Mouse (Mus musculus) ES-Bruce4 (cell line): ENCODE measurements around the gene Atg4c. TPM values are rescaled to one million over a fixed set of nuclear protein-coding genes. Genes with fewer than 3 reads are reported as not detected.

ENCODE experiments used
- H3K27ac ChIP-seq: 2 replicates; pipeline ENCODE4 v1.5.1; 2012; ENCODE audit warnings: low read length, inconsistent platforms; ENCODE audit not compliant: insufficient read depth
- H3K27me3 ChIP-seq: 2 replicates; pipeline ENCODE4 v1.6.1; 2012; ENCODE audit warnings: mild to moderate bottlenecking, low read length, inconsistent platforms; ENCODE audit not compliant: control insufficient read depth, poor library complexity, insufficient read depth, severe bottlenecking
- H3K36me3 ChIP-seq: 2 replicates; pipeline ENCODE4 v1.6.1; 2012; ENCODE audit warnings: inconsistent platforms, mild to moderate bottlenecking, low read length, moderate library complexity; ENCODE audit not compliant: control insufficient read depth, poor library complexity, insufficient read depth, severe bottlenecking
- H3K4me1 ChIP-seq: one replicate; pipeline ENCODE4 v1.8.1; 2011; ENCODE audit warnings: low read length; ENCODE audit not compliant: control insufficient read depth, insufficient read depth
- H3K4me3 ChIP-seq: 2 replicates; pipeline ENCODE4 v1.5.1; 2011; ENCODE audit warnings: low read depth, mild to moderate bottlenecking, low read length
- H3K9ac ChIP-seq: 2 replicates; pipeline ENCODE4 v1.6.1; 2012; ENCODE audit warnings: low read depth, mild to moderate bottlenecking, inconsistent platforms; ENCODE audit not compliant: poor library complexity, severe bottlenecking
- H3K9me3 ChIP-seq: replicated peaks from 2 replicates; pipeline ENCODE4 v1.6.1; 2012; ENCODE audit warnings: mild to moderate bottlenecking, low read length, inconsistent platforms; ENCODE audit not compliant: control insufficient read depth, poor library complexity, insufficient read depth, severe bottlenecking
- CTCF ChIP-seq: IDR thresholded peaks from one replicate; pipeline ENCODE4 v1.8.1; 2011; ENCODE audit warnings: low read depth, low read length
- EP300 ChIP-seq: IDR thresholded peaks from 2 replicates; pipeline ENCODE4 v1.6.1; 2011; ENCODE audit warnings: low read depth, low read length; ENCODE audit not compliant: insufficient read depth
- POLR2A ChIP-seq: IDR thresholded peaks from one replicate; pipeline ENCODE4 v1.8.1; 2011; ENCODE audit warnings: low read length; ENCODE audit not compliant: insufficient read depth
- polyA plus RNA-seq: library from polyadenylated mRNA; stranded (reverse); fragments of >200 nt; gene quantifications from 2 replicates; pipeline ENCODE4 v1.2.4, GENCODE M21; 2011; ENCODE audit warnings: low read depth; ENCODE audit not compliant: missing spikeins, insufficient read depth, insufficient read length

Atg4c gene
- polyA plus RNA-seq, 1 experiment, result 16.5 TPM

DNA sequence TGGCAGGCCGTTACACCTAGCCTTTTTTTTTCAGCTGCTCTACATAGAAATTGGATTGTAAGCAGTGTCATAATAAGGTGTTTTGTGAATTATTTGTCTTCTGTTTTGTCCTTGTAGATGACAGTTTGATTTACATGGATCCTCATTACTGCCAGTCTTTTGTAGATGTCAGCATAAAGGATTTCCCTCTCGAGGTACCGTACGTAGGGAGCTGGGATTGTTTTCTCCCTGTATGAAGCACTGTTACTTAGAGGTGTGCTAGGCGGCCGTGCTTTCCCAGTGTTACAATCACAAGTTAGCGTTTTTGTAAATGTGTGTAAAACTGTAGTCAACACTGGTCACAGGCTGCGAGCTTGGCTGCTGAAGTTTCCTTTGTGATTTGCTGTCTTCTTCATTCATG lies 35.6 kb downstream of the Atg4c start:
- no peak for TF ChIP-seq EP300
- TF ChIP-seq POLR2A, result no peak
- no peak for TF ChIP-seq CTCF
- no peaks in the 10 kb centered on the region for H3K9me3 ChIP-seq
- H3K27me3 ChIP-seq, result no peaks in the 10 kb centered on the region
- H3K9ac ChIP-seq, result no peak overlapping the region
- H3K27ac ChIP-seq, result no peak overlapping the region
- H3K36me3 ChIP-seq, result no peaks in the 10 kb centered on the region; the same call in 1 of the 2 replicates
- H3K4me1 ChIP-seq, result no peaks in the 10 kb centered on the region
- no peak overlapping the region for H3K4me3 ChIP-seq

DNA sequence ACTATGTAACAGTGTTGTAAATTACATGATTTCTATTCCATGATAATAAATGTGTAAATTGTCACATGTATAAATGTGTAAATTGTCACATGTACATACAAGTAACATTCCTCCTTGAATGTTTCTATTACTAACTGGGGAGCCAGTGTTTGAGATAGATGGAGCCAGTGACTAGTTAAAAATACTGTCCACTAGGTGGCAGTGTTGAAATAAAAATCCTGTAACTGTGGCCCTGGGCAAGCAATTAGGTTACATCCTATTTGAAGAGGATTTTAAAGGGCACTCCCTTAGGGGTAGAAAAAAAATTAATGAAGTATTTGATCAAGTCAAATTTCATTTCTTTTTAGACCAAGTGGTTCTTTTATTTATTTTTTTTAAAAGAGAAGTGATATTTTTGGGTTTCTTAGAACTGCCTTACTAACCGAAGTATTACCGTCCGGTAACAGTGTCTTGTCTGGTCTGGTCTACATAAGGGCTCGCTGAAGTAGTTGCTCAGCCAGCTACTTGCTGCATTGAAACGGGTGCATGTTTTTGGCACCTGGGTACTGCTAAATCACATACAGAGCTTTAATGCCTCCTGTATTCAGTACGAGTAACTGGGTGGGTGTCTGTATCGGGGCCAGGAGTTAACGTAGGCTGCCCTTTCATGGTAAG lies 41.6 kb downstream of the Atg4c start:
- no peaks in the 10 kb centered on the region for H3K9me3 ChIP-seq
- H3K4me3 ChIP-seq, result no peak overlapping the region
- TF ChIP-seq EP300 (no peak), POLR2A (no peak), CTCF (no peak)
- H3K4me1 ChIP-seq, result no peaks in the 10 kb centered on the region
- H3K36me3 ChIP-seq, result no peaks in the 10 kb centered on the region
- H3K9ac ChIP-seq, result no peak overlapping the region
- H3K27me3 ChIP-seq, result no peaks in the 10 kb centered on the region
- H3K27ac ChIP-seq, result no peak overlapping the region

- H3K9ac ChIP-seq, result no peak overlapping the region
- no peak overlapping the region for H3K4me3 ChIP-seq
- no peak overlapping the region for H3K27ac ChIP-seq
- TF ChIP-seq POLR2A (no peak), CTCF (no peak), EP300 (no peak)
- H3K36me3 ChIP-seq, result no peaks in the 10 kb centered on the region
- H3K9me3 ChIP-seq, result no peaks in the 10 kb centered on the region
- no peaks in the 10 kb centered on the region for H3K4me1 ChIP-seq
- H3K27me3 ChIP-seq, result no peaks in the 10 kb centered on the region
Observed at GRCm38 (mm10) chr4:99238305-99238704, 44.6 kb downstream of the Atg4c start.

DNA sequence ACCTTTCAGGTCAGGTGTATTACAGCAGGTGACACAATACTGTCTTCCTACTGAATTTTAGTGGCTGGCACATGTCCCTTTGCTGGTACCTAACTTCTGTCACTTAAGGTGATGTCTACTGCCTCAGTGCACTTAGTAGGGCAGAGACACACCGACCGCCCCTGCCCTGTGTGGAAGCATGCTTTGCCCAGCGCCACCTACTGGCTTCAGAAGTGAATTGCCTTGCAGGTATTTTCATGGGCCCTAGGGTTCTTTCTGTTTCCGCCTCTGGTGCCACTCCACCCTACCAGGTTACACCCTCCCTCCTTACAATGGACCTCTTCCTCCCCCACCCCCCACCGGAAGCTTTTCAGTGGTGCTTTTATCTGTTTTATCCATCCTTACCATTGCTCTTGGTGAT lies 47.9 kb downstream of the Atg4c start:
- TF ChIP-seq POLR2A (no peak), CTCF (peak; percentile 84), EP300 (0 out of 2 replicates have a peak, but pooled peaks have one; percentile 28)

GRCm38 (mm10) chr4:99249358-99249757 lies 55.6 kb downstream of the Atg4c start:
- TF ChIP-seq POLR2A (no peak), EP300 (no peak)
- H3K9ac ChIP-seq, result no peak overlapping the region

More for the DNA sequence above, 47.9 kb downstream of the Atg4c start:
- no peak overlapping the region for H3K27ac ChIP-seq
- H3K4me3 ChIP-seq, result no peak overlapping the region
- no peaks in the 10 kb centered on the region for H3K36me3 ChIP-seq
- no peaks in the 10 kb centered on the region for H3K9me3 ChIP-seq
- H3K9ac ChIP-seq, result no peak overlapping the region
- no peaks in the 10 kb centered on the region for H3K4me1 ChIP-seq
- no peaks in the 10 kb centered on the region for H3K27me3 ChIP-seq

GRCm38 (mm10) chr4:99249826-99250225 lies 56.1 kb downstream of the Atg4c start:
- no peaks in the 10 kb centered on the region for H3K27me3 ChIP-seq
- H3K4me3 ChIP-seq, result no peak overlapping the region
- H3K9me3 ChIP-seq, result no peaks in the 10 kb centered on the region
- no peak overlapping the region for H3K9ac ChIP-seq
- H3K4me1 ChIP-seq, result no peaks in the 10 kb centered on the region
- no peaks in the 10 kb centered on the region for H3K36me3 ChIP-seq
- TF ChIP-seq CTCF (no peak), EP300 (no peak), POLR2A (no peak)
- H3K27ac ChIP-seq, result no peak overlapping the region

More at GRCm38 (mm10) chr4:99249358-99249757, 55.6 kb downstream of the Atg4c start:
- Histone ChIP-seq H3K4me3 (no peak overlapping the region), H3K27ac (no peak overlapping the region), H3K9me3 (no peaks in the 10 kb centered on the region), H3K27me3 (no peaks in the 10 kb centered on the region), H3K4me1 (no peaks in the 10 kb centered on the region), H3K36me3 (no peaks in the 10 kb centered on the region)
